Mouse (Mus musculus) cerebellum, adult 9-10 months (tissue): ENCODE data around the gene Lrp2.
A peak's percentile ranks its signal among the peaks of the same experiment; 100 is the strongest.

Source experiments
- DNase-seq: peaks from one replicate; pipeline ENCODE4 v3.0.0; 2022

Lrp2 gene

DNA sequence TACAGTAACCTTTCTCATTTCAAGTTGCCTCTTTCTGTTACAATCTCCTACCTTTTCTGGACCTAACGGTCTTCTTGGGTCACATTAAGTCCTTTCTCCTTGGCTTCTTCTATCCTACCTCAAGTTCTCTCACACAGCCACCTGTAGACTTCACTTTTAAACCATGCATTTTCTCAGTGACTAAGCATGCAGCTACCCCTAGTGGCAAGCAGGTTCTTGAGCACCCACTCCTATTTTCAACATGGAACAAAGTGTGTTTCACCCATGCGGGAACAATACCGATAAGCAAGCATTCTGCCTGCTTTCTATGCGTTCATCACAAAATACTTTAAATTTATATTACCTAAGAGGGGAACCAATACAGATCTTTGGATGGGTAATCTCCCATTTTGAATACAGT is 92.7 kb downstream of the Lrp2 start:
- DNase-seq = no peak

GRCm38 (mm10) chr2:69480965-69481364 is 104.9 kb downstream of the Lrp2 start:
- no peak for DNase-seq

DNA sequence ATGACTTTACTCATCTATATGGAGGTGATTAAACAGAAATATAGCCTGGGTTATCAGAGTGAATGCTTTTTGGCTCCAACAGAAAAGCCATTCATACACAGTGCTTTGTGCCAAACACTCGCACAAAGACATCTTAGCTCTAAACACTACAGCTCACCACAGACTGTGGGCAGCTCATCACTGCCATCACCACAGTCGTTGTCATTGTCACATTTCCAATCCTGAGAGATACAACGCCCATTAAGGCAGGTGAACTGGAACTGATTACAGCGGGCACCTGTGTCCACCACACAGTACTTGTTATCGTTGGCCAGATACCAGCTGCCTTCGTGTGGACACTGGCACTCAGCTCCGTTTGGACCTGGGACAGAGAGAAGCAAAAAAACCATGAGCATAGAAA is 106.0 kb downstream of the Lrp2 start:
- DNase-seq = no peak

- DNase-seq = no peak
Measured at GRCm38 (mm10) chr2:69476901-69477300, 109.0 kb downstream of the Lrp2 start.

- no peak for DNase-seq
Measured at GRCm38 (mm10) chr2:69475177-69475576, 110.7 kb downstream of the Lrp2 start.

DNA sequence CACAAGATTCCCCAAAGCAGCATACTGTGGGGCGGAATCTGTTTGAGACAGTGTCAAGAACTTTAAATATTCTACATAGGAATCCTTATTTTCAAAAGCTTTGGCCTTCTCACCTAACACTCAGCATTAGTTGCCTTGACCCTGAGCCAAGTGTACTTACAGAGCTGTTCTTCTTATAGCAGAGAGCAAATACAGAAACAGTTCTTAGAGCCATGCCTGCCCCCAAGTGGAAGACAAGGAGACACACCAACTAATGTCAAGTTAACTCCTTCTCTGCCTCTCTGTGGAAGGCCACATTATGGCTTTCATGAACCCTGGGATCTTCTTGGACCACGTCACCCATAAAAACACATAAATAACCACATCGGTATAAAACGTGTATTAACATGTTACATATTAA is 114.0 kb downstream of the Lrp2 start:
- no peak for DNase-seq

GRCm38 (mm10) chr2:69463609-69464008 is 122.3 kb downstream of the Lrp2 start:
- DNase-seq = no peak

GRCm38 (mm10) chr2:69459481-69459880 is 126.4 kb downstream of the Lrp2 start:
- DNase-seq = no peak

- no peak for DNase-seq
Measured at GRCm38 (mm10) chr2:69451128-69451527, 134.7 kb downstream of the Lrp2 start.

DNA sequence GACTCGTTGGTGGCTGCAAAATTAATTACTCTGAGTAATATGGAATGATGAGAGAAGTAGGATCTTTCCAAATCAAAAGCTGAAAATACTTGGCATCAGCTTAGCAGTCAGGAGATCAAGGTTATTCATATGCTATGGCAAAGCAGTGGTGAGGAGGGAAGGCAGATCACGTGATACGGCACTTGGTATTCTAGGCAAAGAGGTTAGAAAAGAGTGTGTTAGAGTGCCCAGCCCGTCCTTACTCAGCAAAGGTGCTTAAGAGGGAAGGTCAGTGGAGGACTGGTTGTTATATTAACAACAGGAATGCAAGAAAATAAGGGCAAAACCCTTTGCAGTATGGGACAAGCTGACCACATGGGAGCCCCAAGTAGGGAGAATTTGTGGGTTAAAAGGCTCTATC is 137.3 kb downstream of the Lrp2 start:
- no peak for DNase-seq

DNA sequence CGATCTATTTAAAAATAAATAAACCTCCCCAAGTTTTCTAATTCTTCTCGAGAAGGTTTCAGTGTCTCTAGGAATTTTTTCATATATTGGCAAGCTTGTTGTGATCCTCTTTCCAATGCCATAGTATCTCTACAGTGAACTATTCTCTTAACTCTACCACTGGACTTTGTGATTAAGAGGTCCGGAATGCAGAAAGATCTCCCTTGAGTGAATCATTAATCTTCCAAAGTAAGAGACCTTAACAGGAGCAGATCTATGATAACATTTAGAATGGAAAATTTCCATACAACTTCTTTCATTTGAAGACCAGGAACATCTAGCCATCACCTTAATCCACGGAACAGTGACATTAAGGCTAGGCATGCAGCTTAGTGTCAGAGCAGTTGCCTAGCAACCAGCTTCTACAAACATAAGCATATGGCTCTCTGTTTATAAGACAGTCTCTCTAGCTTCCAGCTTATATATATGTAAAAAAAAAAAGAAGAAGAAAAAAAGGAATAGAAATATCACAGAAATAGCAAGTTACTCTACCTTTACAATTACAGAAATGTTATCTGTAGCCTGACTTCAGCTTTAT is 139.9 kb downstream of the Lrp2 start:
- no peak for DNase-seq

DNA sequence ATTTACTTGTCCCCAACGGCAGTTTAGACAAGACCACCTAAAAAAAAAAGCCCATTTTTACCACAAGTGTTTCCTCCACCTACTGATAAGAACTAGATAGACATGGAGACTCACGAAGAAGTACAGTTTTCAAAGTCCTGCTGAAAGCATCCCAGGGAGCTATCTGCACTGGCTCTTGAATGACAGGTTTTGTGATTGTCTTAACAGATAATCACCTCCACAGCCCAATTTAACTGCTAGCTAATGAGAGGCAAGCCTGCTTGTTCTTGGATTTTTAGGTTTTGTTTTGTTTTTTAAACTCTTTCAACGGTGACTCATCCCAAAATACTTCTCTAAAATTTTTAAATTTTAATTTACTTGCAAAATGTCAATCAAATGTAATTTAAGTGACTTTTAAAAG is 144.2 kb downstream of the Lrp2 start:
- DNase-seq = no peak

DNA sequence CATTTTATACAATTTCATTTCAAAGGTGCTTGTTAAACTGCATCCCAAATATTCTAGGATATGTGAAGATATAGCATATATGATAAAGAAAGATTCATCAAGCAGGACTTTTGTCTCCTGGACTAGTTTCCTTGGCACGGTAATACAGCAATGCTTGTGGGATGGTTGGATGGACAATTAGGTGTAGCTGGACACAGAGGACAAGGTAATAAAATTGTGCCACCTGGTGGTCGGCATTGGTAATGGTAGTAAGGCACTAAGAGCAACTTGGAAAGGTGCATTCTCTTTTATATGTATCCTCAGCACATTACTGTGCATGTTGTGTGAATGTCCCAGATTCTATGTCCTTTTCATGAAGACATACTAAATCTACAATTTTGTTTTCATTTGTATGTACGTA is 157.7 kb downstream of the Lrp2 start:
- peak; percentile 73 for DNase-seq

GRCm38 (mm10) chr2:69427141-69427540 is 158.7 kb downstream of the Lrp2 start:
- DNase-seq = no peak

GRCm38 (mm10) chr2:69426081-69426480 is 159.8 kb downstream of the Lrp2 start:
- DNase-seq = peak; percentile 22

- no peak for DNase-seq
Measured at GRCm38 (mm10) chr2:69424829-69425228, 161.0 kb downstream of the Lrp2 start.

DNA sequence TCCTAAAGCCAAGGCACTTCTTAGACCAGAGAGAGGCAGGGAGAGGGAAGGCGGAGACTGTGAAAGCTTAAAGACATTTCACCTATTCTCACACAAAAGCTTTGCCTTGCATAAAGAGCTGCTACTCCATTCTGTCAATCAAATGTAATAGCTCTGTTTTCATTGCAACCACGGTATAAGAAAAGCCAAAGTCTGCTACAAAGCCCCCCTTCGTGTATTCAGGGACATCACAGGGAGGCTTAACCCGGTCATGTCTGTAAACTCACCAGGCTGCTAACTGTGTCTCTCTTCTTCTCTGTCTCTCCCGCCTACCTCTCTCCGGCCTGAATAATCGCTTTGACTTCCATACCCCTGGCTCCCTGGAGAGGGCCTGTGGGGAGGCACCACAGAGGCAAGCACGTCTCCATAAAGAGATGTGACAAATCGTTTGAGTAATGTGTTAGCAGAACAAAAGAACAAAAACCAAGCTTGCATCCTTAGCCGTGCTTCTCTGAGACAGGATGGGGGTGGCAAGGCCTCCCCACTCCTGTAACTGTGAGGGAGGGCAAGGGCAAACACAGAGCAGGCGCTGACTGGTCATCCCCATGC is 167.5 kb downstream of the Lrp2 start:
- DNase-seq = no peak

DNA sequence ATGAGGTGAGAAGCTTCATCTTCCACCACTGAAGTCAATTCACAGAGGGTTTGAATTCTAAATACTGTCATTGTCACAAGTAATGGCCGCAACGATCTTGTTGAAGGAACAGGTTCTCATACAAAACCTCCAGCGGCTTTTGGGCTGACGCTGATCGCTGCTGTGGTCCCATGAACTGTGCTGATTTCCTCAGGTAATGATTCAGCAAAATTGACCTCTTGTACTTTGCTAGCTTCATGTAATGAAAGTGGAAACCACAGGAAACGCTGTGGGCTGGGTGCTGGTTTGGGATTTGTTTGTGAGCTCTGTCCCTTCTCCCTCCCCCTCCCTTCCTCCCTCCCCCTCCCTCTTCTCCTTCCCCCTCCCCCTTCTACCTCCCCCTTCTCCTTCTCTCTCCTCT is 170.8 kb downstream of the Lrp2 start:
- DNase-seq = no peak

GRCm38 (mm10) chr2:69414539-69414938 is 171.3 kb downstream of the Lrp2 start:
- DNase-seq = no peak

DNA sequence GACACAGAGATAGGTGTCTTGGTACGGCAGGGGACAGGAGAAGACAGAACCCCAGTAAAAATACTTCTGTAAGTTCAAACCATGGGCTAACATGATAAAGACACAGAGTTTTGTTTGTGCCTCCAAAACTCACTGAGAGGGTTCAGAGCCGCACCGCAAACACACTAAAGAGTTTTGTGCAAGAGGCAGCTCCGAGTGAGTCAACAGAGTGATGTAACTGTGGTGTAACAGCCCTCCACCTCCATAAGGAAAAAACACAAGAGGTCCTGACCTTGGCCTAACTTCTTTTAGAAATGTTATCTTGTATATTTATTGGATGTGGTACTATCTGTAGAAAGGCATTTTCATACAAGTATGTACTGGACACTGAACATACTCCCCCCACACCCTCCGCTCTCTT is 180.2 kb downstream of the Lrp2 start:
- DNase-seq = no peak

DNA sequence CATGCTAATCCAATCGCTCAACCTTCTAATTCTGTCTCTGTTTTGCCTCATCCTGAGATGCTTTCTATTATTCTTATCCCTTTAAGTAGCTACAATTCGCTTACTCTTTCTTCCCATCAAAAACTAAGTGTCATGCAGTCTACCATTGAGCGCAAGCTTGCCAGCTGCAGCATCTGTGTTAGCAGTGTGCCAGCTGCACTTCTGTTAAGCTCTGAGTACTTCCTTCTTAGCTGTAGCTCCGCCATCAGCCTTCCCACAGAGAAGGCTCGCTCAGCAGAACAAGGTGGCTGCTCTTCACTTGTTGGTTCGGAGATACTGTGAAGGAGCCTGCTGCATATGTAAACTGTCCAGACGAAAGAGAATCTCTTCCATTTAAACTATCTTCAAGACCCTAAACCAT is 183.6 kb downstream of the Lrp2 start:
- DNase-seq = no peak

- no peak for DNase-seq
Measured at GRCm38 (mm10) chr2:69401891-69402290, 184.0 kb downstream of the Lrp2 start.

DNA sequence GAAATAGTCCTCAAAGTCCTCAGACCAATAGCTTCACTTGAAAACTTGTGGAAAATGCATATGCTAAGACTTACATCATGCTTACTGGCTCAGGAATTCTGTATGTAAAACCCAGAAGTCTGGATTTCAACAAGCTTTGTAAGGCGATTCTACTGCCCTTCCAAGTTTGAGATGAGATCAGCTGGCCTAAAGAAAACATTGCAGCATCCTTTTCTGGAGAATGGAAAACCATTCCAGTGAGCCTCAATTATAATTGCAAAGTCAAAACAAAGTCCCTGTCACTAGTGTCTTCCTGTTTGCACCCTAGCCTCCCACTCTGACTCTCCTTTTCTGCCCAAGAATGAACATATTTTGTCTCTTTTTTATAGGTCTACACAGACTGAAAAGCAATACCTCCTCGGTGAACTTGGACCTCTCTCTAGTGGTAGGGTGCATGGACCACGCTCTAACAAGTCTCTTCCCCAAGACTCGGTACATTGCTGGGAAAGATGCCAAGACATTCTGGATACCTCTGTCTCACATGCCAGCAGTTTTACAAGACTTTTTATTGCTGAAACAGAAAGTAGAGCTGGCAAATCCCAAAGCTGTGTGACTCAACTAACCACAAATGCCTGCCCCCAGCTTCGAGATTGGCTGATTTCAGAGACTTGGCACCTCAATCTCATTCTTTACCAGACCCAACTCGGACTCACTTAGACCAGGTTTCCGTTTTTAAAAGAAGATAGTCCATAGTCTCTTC is 184.8 kb downstream of the Lrp2 start:
- no peak for DNase-seq

DNA sequence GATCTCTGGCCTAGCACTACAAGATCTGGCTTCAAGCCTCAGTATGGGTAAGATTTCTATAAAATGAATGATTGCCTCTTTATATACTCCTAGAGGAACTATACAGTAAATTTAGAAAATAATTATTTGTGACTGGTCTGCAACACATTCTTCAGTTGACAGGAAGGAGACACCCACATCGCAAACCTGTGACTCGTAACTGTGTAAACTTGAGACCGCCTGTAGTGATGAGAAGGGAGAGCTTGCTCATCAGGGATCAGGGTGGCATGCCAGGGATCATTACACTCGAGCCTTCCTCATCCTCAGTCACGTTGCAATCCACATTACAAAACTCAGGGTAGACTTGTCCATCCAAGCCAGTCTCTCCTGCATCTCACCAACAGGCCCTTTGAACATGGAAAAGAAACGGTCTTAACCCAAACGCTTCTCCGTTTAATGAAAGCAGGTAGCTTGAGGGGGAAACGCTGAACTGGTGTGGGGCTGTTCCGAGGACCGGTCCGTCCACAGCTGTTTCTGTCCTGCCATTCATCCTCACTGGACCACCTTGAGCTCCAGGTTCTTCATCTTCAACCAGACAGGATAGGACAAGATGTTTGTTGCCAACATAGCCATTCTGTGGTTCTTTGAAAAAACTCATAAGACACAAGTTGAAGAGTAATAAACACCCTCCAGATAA is 189.0 kb downstream of the Lrp2 start:
- DNase-seq = no peak
